Mouse (Mus musculus): Measurements from ENCODE around the gene Macrod2. TPM values are rescaled to one million over a fixed set of nuclear protein-coding genes. Genes with fewer than 3 reads are reported as not detected.

Gene Macrod2
- total and polyA plus RNA-seq, 2 experiments = 2.0 to 3.3 TPM

DNA sequence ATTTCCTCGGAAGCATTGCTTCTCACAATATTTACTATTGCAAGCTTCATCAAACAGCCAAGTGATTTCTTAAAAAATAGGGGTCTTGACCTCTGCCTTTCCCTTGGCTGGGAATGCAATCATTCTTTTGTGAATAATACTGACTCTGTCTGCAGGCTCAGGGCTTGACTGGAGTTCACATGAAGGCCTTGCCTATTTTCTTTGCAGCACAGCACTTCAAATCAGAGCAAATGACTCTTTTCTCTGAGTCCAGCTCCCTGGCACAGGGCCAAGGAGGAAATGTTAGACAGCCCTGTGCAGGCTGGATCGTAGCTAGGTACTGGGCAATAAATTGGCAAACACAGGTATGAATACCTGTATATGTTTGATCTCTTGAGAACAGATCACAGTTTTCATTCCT is 1464.1 kb downstream of the Macrod2 start:
- no peak overlapping the region for H3K9ac ChIP-seq (ENCODE audit: low read depth, low read length)

GRCm38 (mm10) chr2:141861679-141862268 is 1466.7 kb downstream of the Macrod2 start:
- DNase-seq (ENCODE audit: extremely low read depth, low read depth, low spot score) = no peak
- no peaks in the 10 kb centered on the region for H3K36me3 ChIP-seq (ENCODE audit: control insufficient read depth, insufficient read depth, low read length)
- 90% methylated on average over 6 of the region's 6 CpGs for WGBS
- H3K27ac ChIP-seq (replicated peaks; ENCODE audit: insufficient read depth, low read depth, low read length) = no peak overlapping the region
- H3K4me1 ChIP-seq (ENCODE audit: control insufficient read depth, insufficient read depth, low read length) = no peaks in the 10 kb centered on the region
- TF ChIP-seq POLR2A (IDR thresholded peaks at IDR 0.05; ENCODE audit: extremely low read depth, insufficient read depth, low read length) (no peak), CTCF (IDR thresholded peaks at IDR 0.05; ENCODE audit: low read depth, low read length) (no peak)
- H3K79me2 ChIP-seq (ENCODE audit: control insufficient read depth, insufficient read depth, low read length) = no peaks in the 10 kb centered on the region
- H3K27me3 ChIP-seq (ENCODE audit: control insufficient read depth, insufficient read depth, low read length) = no peaks in the 10 kb centered on the region
- no peak overlapping the region for H3K9ac ChIP-seq (ENCODE audit: low read depth, low read length)
- no peak overlapping the region for H3K4me3 ChIP-seq (ENCODE audit: insufficient read depth, low read depth, low read length)

More for the DNA sequence above, 1464.1 kb downstream of the Macrod2 start:
- no peak for TF ChIP-seq POLR2A (IDR thresholded peaks at IDR 0.05; ENCODE audit: extremely low read depth, insufficient read depth, low read length)
- no peak for TF ChIP-seq CTCF (IDR thresholded peaks at IDR 0.05; ENCODE audit: low read depth, low read length)
- 45% methylated on average over 2 of the region's 2 CpGs for WGBS
- Histone ChIP-seq H3K27ac (replicated peaks; ENCODE audit: insufficient read depth, low read depth, low read length) (no peak overlapping the region), H3K4me1 (ENCODE audit: control insufficient read depth, insufficient read depth, low read length) (no peaks in the 10 kb centered on the region), H3K36me3 (ENCODE audit: control insufficient read depth, insufficient read depth, low read length) (no peaks in the 10 kb centered on the region), H3K4me3 (ENCODE audit: insufficient read depth, low read depth, low read length) (no peak overlapping the region), H3K79me2 (ENCODE audit: control insufficient read depth, insufficient read depth, low read length) (no peaks in the 10 kb centered on the region), H3K27me3 (ENCODE audit: control insufficient read depth, insufficient read depth, low read length) (no peaks in the 10 kb centered on the region)
- no peak for DNase-seq (ENCODE audit: extremely low read depth, low read depth, low spot score)

- 68% methylated on average over 9 of the region's 9 CpGs for WGBS
- no peak for TF ChIP-seq POLR2A (IDR thresholded peaks at IDR 0.05; ENCODE audit: extremely low read depth, insufficient read depth, low read length)
- TF ChIP-seq CTCF (IDR thresholded peaks at IDR 0.05; ENCODE audit: low read depth, low read length) = no peak
- no peaks in the 10 kb centered on the region for H3K79me2 ChIP-seq (ENCODE audit: control insufficient read depth, insufficient read depth, low read length)
- H3K36me3 ChIP-seq (ENCODE audit: control insufficient read depth, insufficient read depth, low read length) = no peaks in the 10 kb centered on the region
- H3K27ac ChIP-seq (replicated peaks; ENCODE audit: insufficient read depth, low read depth, low read length) = no peak overlapping the region
- H3K9ac ChIP-seq (ENCODE audit: low read depth, low read length) = no peak overlapping the region
- H3K4me1 ChIP-seq (ENCODE audit: control insufficient read depth, insufficient read depth, low read length) = no peaks in the 10 kb centered on the region
- DNase-seq (ENCODE audit: extremely low read depth, low read depth, low spot score) = no peak
- no peaks in the 10 kb centered on the region for H3K27me3 ChIP-seq (ENCODE audit: control insufficient read depth, insufficient read depth, low read length)
- no peak overlapping the region for H3K4me3 ChIP-seq (ENCODE audit: insufficient read depth, low read depth, low read length)
Observed at GRCm38 (mm10) chr2:141862531-141863265, 1467.6 kb downstream of the Macrod2 start.

- Histone ChIP-seq H3K9ac (ENCODE audit: low read depth, low read length) (no peak overlapping the region), H3K27me3 (ENCODE audit: control insufficient read depth, insufficient read depth, low read length) (no peaks in the 10 kb centered on the region), H3K4me3 (ENCODE audit: insufficient read depth, low read depth, low read length) (no peak overlapping the region), H3K4me1 (ENCODE audit: control insufficient read depth, insufficient read depth, low read length) (no peaks in the 10 kb centered on the region), H3K36me3 (ENCODE audit: control insufficient read depth, insufficient read depth, low read length) (no peaks in the 10 kb centered on the region), H3K27ac (replicated peaks; ENCODE audit: insufficient read depth, low read depth, low read length) (no peak overlapping the region), H3K79me2 (ENCODE audit: control insufficient read depth, insufficient read depth, low read length) (no peaks in the 10 kb centered on the region)
- no peak for DNase-seq (ENCODE audit: extremely low read depth, low read depth, low spot score)
- TF ChIP-seq POLR2A (IDR thresholded peaks at IDR 0.05; ENCODE audit: extremely low read depth, insufficient read depth, low read length) (no peak), CTCF (IDR thresholded peaks at IDR 0.05; ENCODE audit: low read depth, low read length) (no peak)
- WGBS = 57% methylated on average over 2 of the region's 2 CpGs
Observed at GRCm38 (mm10) chr2:141863628-141864165, 1468.6 kb downstream of the Macrod2 start.

DNA sequence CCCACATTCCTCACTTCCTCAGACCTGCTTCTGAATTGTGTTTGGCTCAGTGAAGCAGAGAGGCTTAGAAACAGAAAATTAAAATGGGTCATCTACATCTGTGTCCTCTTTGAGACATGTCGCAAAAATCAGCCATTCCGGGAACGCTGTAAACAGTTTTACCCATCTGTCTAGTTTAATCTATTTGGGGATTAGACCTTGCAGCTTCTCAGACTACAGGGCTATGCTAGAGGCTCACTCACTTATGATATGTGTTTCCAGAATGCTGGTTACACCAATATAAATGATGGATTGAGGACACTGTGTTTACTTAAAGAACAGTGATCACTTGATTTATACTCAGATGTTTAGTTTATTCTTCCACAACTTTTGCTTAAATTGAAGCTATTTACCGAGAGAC is 1475.8 kb downstream of the Macrod2 start:
- H3K4me1 ChIP-seq (ENCODE audit: control insufficient read depth, insufficient read depth, low read length) = no peaks in the 10 kb centered on the region
- no peak overlapping the region for H3K4me3 ChIP-seq (ENCODE audit: insufficient read depth, low read depth, low read length)
- TF ChIP-seq POLR2A (IDR thresholded peaks at IDR 0.05; ENCODE audit: extremely low read depth, insufficient read depth, low read length) (no peak), CTCF (IDR thresholded peaks at IDR 0.05; ENCODE audit: low read depth, low read length) (no peak)
- H3K9ac ChIP-seq (ENCODE audit: low read depth, low read length) = no peak overlapping the region
- no peaks in the 10 kb centered on the region for H3K36me3 ChIP-seq (ENCODE audit: control insufficient read depth, insufficient read depth, low read length)
- H3K79me2 ChIP-seq (ENCODE audit: control insufficient read depth, insufficient read depth, low read length) = no peaks in the 10 kb centered on the region
- H3K27ac ChIP-seq (replicated peaks; ENCODE audit: insufficient read depth, low read depth, low read length) = no peak overlapping the region
- DNase-seq (ENCODE audit: extremely low read depth, low read depth, low spot score) = no peak
- no peaks in the 10 kb centered on the region for H3K27me3 ChIP-seq (ENCODE audit: control insufficient read depth, insufficient read depth, low read length)
- 86% methylated on average over 4 of the region's 4 CpGs for WGBS
